Mouse (Mus musculus): ENCODE data around the gene Fbxo42. TPM values are rescaled to one million over a fixed set of nuclear protein-coding genes. Genes with fewer than 3 reads are reported as not detected.

The Fbxo42 gene
- polyA plus RNA-seq, 1 experiment from 2014 or later, result 22.5 TPM

- Histone ChIP-seq H3K27me3 (no peaks in the 10 kb centered on the region), H3K27ac (no peak overlapping the region), H3K9ac (no peak overlapping the region), H3K4me3 (no peak overlapping the region), H3K4me1 (peaks cover 23% of the 10 kb centered on the region; the same call in 1 of the 2 replicates), H3K36me3 (peaks cover 28% of the 10 kb centered on the region), H3K4me2 (no peak overlapping the region), H3K9me3 (no peaks in the 10 kb centered on the region)
- 23% methylated on average over 11 of the region's 11 CpGs for WGBS
- ATAC-seq (ENCODE audit: borderline replicate concordance, extremely low read depth, low FRiP score, low TSS enrichment), result peak; percentile 46; the same call in 1 of the 2 replicates
These were observed 27.0 kb upstream of the Fbxo42 start for GRCm38 (mm10) chr4:141120700-141121099.

- no peak overlapping the region for H3K4me3 ChIP-seq
- H3K4me1 ChIP-seq, result peaks cover 27% of the 10 kb centered on the region; the same call in 1 of the 2 replicates
- H3K27me3 ChIP-seq, result no peaks in the 10 kb centered on the region
- peak overlapping the region; percentile 42; the same call in 1 of the 2 replicates for H3K27ac ChIP-seq
- no peak overlapping the region for H3K9ac ChIP-seq
- 60% methylated on average over 7 of the region's 7 CpGs for WGBS
- no peak for ATAC-seq (ENCODE audit: borderline replicate concordance, extremely low read depth, low FRiP score, low TSS enrichment)
- peaks cover 14% of the 10 kb centered on the region; the same call in 1 of the 2 replicates for H3K36me3 ChIP-seq
- H3K4me2 ChIP-seq, result no peak overlapping the region
- no peaks in the 10 kb centered on the region for H3K9me3 ChIP-seq
These were observed 25.1 kb upstream of the Fbxo42 start for GRCm38 (mm10) chr4:141122663-141123062.

- Histone ChIP-seq H3K27ac (peak overlapping the region; percentile 42; the same call in 1 of the 2 replicates), H3K9ac (no peak overlapping the region), H3K9me3 (no peaks in the 10 kb centered on the region), H3K36me3 (peaks cover 9% of the 10 kb centered on the region; the same call in 1 of the 2 replicates), H3K4me2 (no peak overlapping the region), H3K4me3 (no peak overlapping the region), H3K4me1 (peaks cover 27% of the 10 kb centered on the region; the same call in 1 of the 2 replicates), H3K27me3 (no peaks in the 10 kb centered on the region)
- WGBS, result 21% methylated on average over 1 of the region's 1 CpGs
- no peak for ATAC-seq (ENCODE audit: borderline replicate concordance, extremely low read depth, low FRiP score, low TSS enrichment)
These were observed 24.6 kb upstream of the Fbxo42 start for GRCm38 (mm10) chr4:141123065-141123464.

GRCm38 (mm10) chr4:141129190-141129710, 18.5 kb upstream of the Fbxo42 start:
- Histone ChIP-seq H3K9me3 (no peaks in the 10 kb centered on the region), H3K27me3 (no peaks in the 10 kb centered on the region), H3K36me3 (peaks cover 5% of the 10 kb centered on the region; the same call in 1 of the 2 replicates), H3K4me2 (no peak overlapping the region), H3K9ac (no peak overlapping the region), H3K27ac (peak overlapping the region; percentile 72), H3K4me1 (peaks cover 50% of the 10 kb centered on the region), H3K4me3 (no peak overlapping the region)
- no peak for ATAC-seq (ENCODE audit: borderline replicate concordance, extremely low read depth, low FRiP score, low TSS enrichment)
- 50% methylated on average over 6 of the region's 6 CpGs for WGBS

GRCm38 (mm10) chr4:141130704-141131342, 16.9 kb upstream of the Fbxo42 start:
- Histone ChIP-seq H3K36me3 (peaks cover 5% of the 10 kb centered on the region; the same call in 1 of the 2 replicates), H3K9me3 (no peaks in the 10 kb centered on the region), H3K9ac (0 out of 2 replicates have a peak overlapping the region, but pooled peaks have one; percentile 4), H3K27me3 (no peaks in the 10 kb centered on the region), H3K4me1 (peaks cover 64% of the 10 kb centered on the region), H3K27ac (peak overlapping the region; percentile 98), H3K4me2 (peak overlapping the region; percentile 27), H3K4me3 (no peak overlapping the region)
- peak; percentile 21; the same call in 1 of the 2 replicates for ATAC-seq (ENCODE audit: borderline replicate concordance, extremely low read depth, low FRiP score, low TSS enrichment)
- 62% methylated on average over 6 of the region's 6 CpGs for WGBS

- WGBS, result 30% methylated on average over 5 of the region's 5 CpGs
- Histone ChIP-seq H3K9ac (0 out of 2 replicates have a peak overlapping the region, but pooled peaks have one; percentile 11), H3K27ac (peak overlapping the region; percentile 98), H3K27me3 (no peaks in the 10 kb centered on the region), H3K4me2 (peak overlapping the region; percentile 45), H3K9me3 (no peaks in the 10 kb centered on the region), H3K36me3 (peaks cover 5% of the 10 kb centered on the region; the same call in 1 of the 2 replicates), H3K4me3 (no peak overlapping the region), H3K4me1 (peaks cover 72% of the 10 kb centered on the region)
- peak; percentile 58 for ATAC-seq (ENCODE audit: borderline replicate concordance, extremely low read depth, low FRiP score, low TSS enrichment)
These were observed 16.1 kb upstream of the Fbxo42 start for GRCm38 (mm10) chr4:141131531-141132061.

- H3K36me3 ChIP-seq, result peaks cover 1% of the 10 kb centered on the region; the same call in 1 of the 2 replicates
- no peak overlapping the region for H3K9ac ChIP-seq
- H3K27me3 ChIP-seq, result no peaks in the 10 kb centered on the region
- ATAC-seq (ENCODE audit: borderline replicate concordance, extremely low read depth, low FRiP score, low TSS enrichment), result no peak
- H3K9me3 ChIP-seq, result no peaks in the 10 kb centered on the region
- peaks cover 73% of the 10 kb centered on the region for H3K4me1 ChIP-seq
- peak overlapping the region; percentile 45 for H3K4me2 ChIP-seq
- 33% methylated on average over 8 of the region's 8 CpGs for WGBS
- no peak overlapping the region for H3K4me3 ChIP-seq
- H3K27ac ChIP-seq, result peak overlapping the region; percentile 98
These were observed 15.5 kb upstream of the Fbxo42 start for GRCm38 (mm10) chr4:141132191-141132590.

GRCm38 (mm10) chr4:141133227-141133626, 14.5 kb upstream of the Fbxo42 start:
- H3K9me3 ChIP-seq, result no peaks in the 10 kb centered on the region
- no peak overlapping the region for H3K9ac ChIP-seq
- no peak overlapping the region for H3K4me2 ChIP-seq
- no peak overlapping the region for H3K4me3 ChIP-seq
- H3K27me3 ChIP-seq, result no peaks in the 10 kb centered on the region
- H3K27ac ChIP-seq, result peak overlapping the region; percentile 98
- ATAC-seq (ENCODE audit: borderline replicate concordance, extremely low read depth, low FRiP score, low TSS enrichment), result no peak
- no peaks in the 10 kb centered on the region for H3K36me3 ChIP-seq
- WGBS, result 21% methylated on average over 8 of the region's 8 CpGs
- H3K4me1 ChIP-seq, result peaks cover 78% of the 10 kb centered on the region

GRCm38 (mm10) chr4:141134031-141134441, 13.7 kb upstream of the Fbxo42 start:
- Histone ChIP-seq H3K27me3 (no peaks in the 10 kb centered on the region), H3K4me3 (no peak overlapping the region), H3K36me3 (no peaks in the 10 kb centered on the region), H3K9me3 (no peaks in the 10 kb centered on the region), H3K27ac (peak overlapping the region; percentile 74), H3K9ac (no peak overlapping the region), H3K4me2 (no peak overlapping the region), H3K4me1 (peaks cover 82% of the 10 kb centered on the region)
- ATAC-seq (ENCODE audit: borderline replicate concordance, extremely low read depth, low FRiP score, low TSS enrichment), result no peak
- WGBS, result 39% methylated on average over 8 of the region's 8 CpGs

- no peak for ATAC-seq (ENCODE audit: borderline replicate concordance, extremely low read depth, low FRiP score, low TSS enrichment)
- Histone ChIP-seq H3K27ac (peak overlapping the region; percentile 74), H3K9me3 (no peaks in the 10 kb centered on the region)
These were observed 12.8 kb upstream of the Fbxo42 start for GRCm38 (mm10) chr4:141134751-141135530.

GRCm38 (mm10) chr4:141136126-141136525, 11.6 kb upstream of the Fbxo42 start:
- Histone ChIP-seq H3K9ac (no peak overlapping the region), H3K27ac (no peak overlapping the region), H3K27me3 (no peaks in the 10 kb centered on the region), H3K9me3 (no peaks in the 10 kb centered on the region), H3K36me3 (no peaks in the 10 kb centered on the region), H3K4me1 (peaks cover 65% of the 10 kb centered on the region), H3K4me3 (no peak overlapping the region), H3K4me2 (no peak overlapping the region)
- ATAC-seq (ENCODE audit: borderline replicate concordance, extremely low read depth, low FRiP score, low TSS enrichment), result no peak
- WGBS, result 73% methylated on average over 7 of the region's 7 CpGs

More at GRCm38 (mm10) chr4:141134751-141135530, 12.8 kb upstream of the Fbxo42 start:
- 0 out of 2 replicates have a peak overlapping the region, but pooled peaks have one; percentile 19 for H3K4me2 ChIP-seq
- H3K27me3 ChIP-seq, result no peaks in the 10 kb centered on the region
- 63% methylated on average over 20 of the region's 20 CpGs for WGBS
- H3K4me3 ChIP-seq, result no peak overlapping the region
- no peak overlapping the region for H3K9ac ChIP-seq
- H3K4me1 ChIP-seq, result peaks cover 74% of the 10 kb centered on the region
- H3K36me3 ChIP-seq, result no peaks in the 10 kb centered on the region
